Mouse (Mus musculus): ENCODE measurements around the gene Mef2b. TPM values are rescaled to one million over a fixed set of nuclear protein-coding genes. Genes with fewer than 3 reads are reported as not detected.

The Mef2b gene
- polyA plus RNA-seq, 1 experiment from 2014 or later: 0.26 TPM

GRCm38 (mm10) chr8:70193238-70193637, 53.7 kb downstream of the Mef2b start:
- ATAC-seq: no peak
- Histone ChIP-seq H3K4me1 (replicated peaks) (no peaks in the 10 kb centered on the region; the same call in none of the 2 replicates), H3K9ac (replicated peaks) (no peak overlapping the region), H3K36me3 (peaks cover 2% of the 10 kb centered on the region; the same call in 1 of the 2 replicates), H3K27ac (no peak overlapping the region), H3K4me3 (replicated peaks) (no peak overlapping the region), H3K9me3 (no peaks in the 10 kb centered on the region), H3K4me2 (replicated peaks) (no peak overlapping the region), H3K27me3 (no peaks in the 10 kb centered on the region)
- WGBS: 71% methylated on average over 5 of the region's 5 CpGs

- Histone ChIP-seq H3K4me2 (replicated peaks) (no peak overlapping the region), H3K9ac (replicated peaks) (no peak overlapping the region), H3K9me3 (no peaks in the 10 kb centered on the region), H3K27me3 (no peaks in the 10 kb centered on the region), H3K4me1 (replicated peaks) (no peaks in the 10 kb centered on the region; the same call in none of the 2 replicates), H3K27ac (no peak overlapping the region), H3K4me3 (replicated peaks) (no peak overlapping the region), H3K36me3 (no peaks in the 10 kb centered on the region)
- ATAC-seq: no peak
- WGBS: 93% methylated on average over 3 of the region's 3 CpGs
These were observed 54.7 kb downstream of the Mef2b start for GRCm38 (mm10) chr8:70194191-70194590.

- H3K27ac ChIP-seq: no peak overlapping the region
- H3K9ac ChIP-seq (replicated peaks): no peak overlapping the region
- H3K4me3 ChIP-seq (replicated peaks): no peak overlapping the region
- H3K4me1 ChIP-seq (replicated peaks): no peaks in the 10 kb centered on the region; the same call in none of the 2 replicates
- no peak for ATAC-seq
- no peaks in the 10 kb centered on the region for H3K27me3 ChIP-seq
- H3K4me2 ChIP-seq (replicated peaks): no peak overlapping the region
- WGBS: 80% methylated on average over 2 of the region's 2 CpGs
- H3K9me3 ChIP-seq: no peaks in the 10 kb centered on the region
- no peaks in the 10 kb centered on the region for H3K36me3 ChIP-seq
These were observed 56.3 kb downstream of the Mef2b start for GRCm38 (mm10) chr8:70195762-70196161.

GRCm38 (mm10) chr8:70197603-70198002, 58.1 kb downstream of the Mef2b start:
- Histone ChIP-seq H3K27me3 (no peaks in the 10 kb centered on the region), H3K36me3 (no peaks in the 10 kb centered on the region), H3K9ac (replicated peaks) (0 out of 2 replicates have a peak overlapping the region, but pooled peaks have one; percentile 29), H3K9me3 (no peaks in the 10 kb centered on the region), H3K4me1 (replicated peaks) (no peaks in the 10 kb centered on the region; the same call in none of the 2 replicates), H3K4me2 (replicated peaks) (no peak overlapping the region), H3K27ac (no peak overlapping the region), H3K4me3 (replicated peaks) (no peak overlapping the region)
- WGBS: 44% methylated on average over 7 of the region's 7 CpGs
- no peak for ATAC-seq

GRCm38 (mm10) chr8:70200098-70200681, 60.7 kb downstream of the Mef2b start:
- ATAC-seq: no peak
- WGBS: 78% methylated on average over 5 of the region's 5 CpGs
- H3K27me3 ChIP-seq: no peaks in the 10 kb centered on the region

GRCm38 (mm10) chr8:70201417-70201816, 61.9 kb downstream of the Mef2b start:
- ATAC-seq: no peak
- Histone ChIP-seq H3K4me2 (replicated peaks) (no peak overlapping the region), H3K4me3 (replicated peaks) (no peak overlapping the region), H3K36me3 (no peaks in the 10 kb centered on the region), H3K27me3 (no peaks in the 10 kb centered on the region), H3K9me3 (no peaks in the 10 kb centered on the region), H3K9ac (replicated peaks) (no peak overlapping the region), H3K27ac (no peak overlapping the region), H3K4me1 (replicated peaks) (no peaks in the 10 kb centered on the region; the same call in none of the 2 replicates)
- WGBS: 91% methylated on average over 3 of the region's 3 CpGs

More at GRCm38 (mm10) chr8:70200098-70200681, 60.7 kb downstream of the Mef2b start:
- H3K9me3 ChIP-seq: no peaks in the 10 kb centered on the region
- H3K4me1 ChIP-seq (replicated peaks): no peaks in the 10 kb centered on the region; the same call in none of the 2 replicates
- H3K27ac ChIP-seq: no peak overlapping the region
- no peak overlapping the region for H3K4me3 ChIP-seq (replicated peaks)
- no peaks in the 10 kb centered on the region for H3K36me3 ChIP-seq
- H3K4me2 ChIP-seq (replicated peaks): no peak overlapping the region
- H3K9ac ChIP-seq (replicated peaks): no peak overlapping the region

- no peaks in the 10 kb centered on the region; the same call in none of the 2 replicates for H3K4me1 ChIP-seq (replicated peaks)
- H3K9ac ChIP-seq (replicated peaks): no peak overlapping the region
- H3K36me3 ChIP-seq: no peaks in the 10 kb centered on the region
- 85% methylated on average over 4 of the region's 4 CpGs for WGBS
- H3K4me3 ChIP-seq (replicated peaks): no peak overlapping the region
- H3K27me3 ChIP-seq: 0 out of 2 replicates have a peak, but pooled peaks cover under 1% of the 10 kb centered on the region
- H3K27ac ChIP-seq: no peak overlapping the region
- no peaks in the 10 kb centered on the region for H3K9me3 ChIP-seq
- no peak overlapping the region for H3K4me2 ChIP-seq (replicated peaks)
- ATAC-seq: no peak
These were observed 63.6 kb downstream of the Mef2b start for GRCm38 (mm10) chr8:70203072-70203471.

- Histone ChIP-seq H3K27me3 (peaks cover 4% of the 10 kb centered on the region), H3K9me3 (no peaks in the 10 kb centered on the region), H3K36me3 (no peaks in the 10 kb centered on the region), H3K27ac (no peak overlapping the region), H3K9ac (replicated peaks) (no peak overlapping the region), H3K4me2 (replicated peaks) (no peak overlapping the region), H3K4me1 (replicated peaks) (no peaks in the 10 kb centered on the region; the same call in 1 of the 2 replicates), H3K4me3 (replicated peaks) (no peak overlapping the region)
- 68% methylated on average over 1 of the region's 1 CpGs for WGBS
- no peak for ATAC-seq
These were observed 65.2 kb downstream of the Mef2b start for GRCm38 (mm10) chr8:70204757-70205156.

GRCm38 (mm10) chr8:70208130-70208529, 68.6 kb downstream of the Mef2b start:
- no peak for ATAC-seq
- Histone ChIP-seq H3K4me1 (replicated peaks) (peaks cover 17% of the 10 kb centered on the region), H3K36me3 (no peaks in the 10 kb centered on the region), H3K4me3 (replicated peaks) (no peak overlapping the region), H3K27me3 (peaks cover 21% of the 10 kb centered on the region), H3K27ac (no peak overlapping the region), H3K9me3 (no peaks in the 10 kb centered on the region), H3K9ac (replicated peaks) (peak overlapping the region; percentile 44; the same call in 1 of the 2 replicates), H3K4me2 (replicated peaks) (no peak overlapping the region)
- WGBS: 29% methylated on average over 1 of the region's 1 CpGs

GRCm38 (mm10) chr8:70210538-70210937, 71.0 kb downstream of the Mef2b start:
- no peaks in the 10 kb centered on the region for H3K36me3 ChIP-seq
- no peak overlapping the region for H3K27ac ChIP-seq
- peaks cover 19% of the 10 kb centered on the region for H3K4me1 ChIP-seq (replicated peaks)
- no peak overlapping the region for H3K9ac ChIP-seq (replicated peaks)
- peak overlapping the region; percentile 92; the same call in 1 of the 2 replicates for H3K4me2 ChIP-seq (replicated peaks)
- no peak for ATAC-seq
- H3K4me3 ChIP-seq (replicated peaks): no peak overlapping the region
- H3K9me3 ChIP-seq: no peaks in the 10 kb centered on the region
- 36% methylated on average over 8 of the region's 8 CpGs for WGBS
- peaks cover 21% of the 10 kb centered on the region for H3K27me3 ChIP-seq

- Histone ChIP-seq H3K27me3 (peaks cover 21% of the 10 kb centered on the region), H3K4me1 (replicated peaks) (peaks cover 19% of the 10 kb centered on the region), H3K9ac (replicated peaks) (peak overlapping the region; percentile 72), H3K4me2 (replicated peaks) (peak overlapping the region; percentile 92), H3K27ac (no peak overlapping the region), H3K36me3 (no peaks in the 10 kb centered on the region), H3K4me3 (replicated peaks) (peak overlapping the region; percentile 63), H3K9me3 (no peaks in the 10 kb centered on the region)
- WGBS: 71% methylated on average over 1 of the region's 1 CpGs
- no peak for ATAC-seq
These were observed 71.8 kb downstream of the Mef2b start for GRCm38 (mm10) chr8:70211275-70211674.

- no peak for ATAC-seq
- H3K27ac ChIP-seq: 0 out of 2 replicates have a peak overlapping the region, but pooled peaks have one; percentile 19
These were observed 72.2 kb downstream of the Mef2b start for GRCm38 (mm10) chr8:70211726-70212111.

More at GRCm38 (mm10) chr8:70211726-70212111, 72.2 kb downstream of the Mef2b start:
- peak overlapping the region; percentile 63 for H3K4me3 ChIP-seq (replicated peaks)
- peak overlapping the region; percentile 92 for H3K4me2 ChIP-seq (replicated peaks)
- no peaks in the 10 kb centered on the region for H3K9me3 ChIP-seq
- peak overlapping the region; percentile 72 for H3K9ac ChIP-seq (replicated peaks)
- H3K27me3 ChIP-seq: peaks cover 24% of the 10 kb centered on the region
- 3% methylated on average over 30 of the region's 31 CpGs for WGBS
- H3K36me3 ChIP-seq: no peaks in the 10 kb centered on the region
- H3K4me1 ChIP-seq (replicated peaks): peaks cover 19% of the 10 kb centered on the region
